8 mouse cellular contexts compared by ENCODE assay signal in genomic region chr8:9934891-9935565, GRCm38 (mm10). TPM values are rescaled to one million over a fixed set of nuclear protein-coding genes. Genes with fewer than 3 reads are reported as not detected.
DNase-seq lines count a peak whose midpoint lies in the region; ATAC-seq and TF ChIP-seq lines count a peak whose summit lies in the region.

No protein-coding gene starts in this region.

- ATAC-seq in hindbrain, embryonic 14.5 days (ENCODE audit: low FRiP score): peak; percentile 46; the same call in 1 of the 2 replicates
- ATAC-seq in erythroid progenitor cell, adult 5-6 weeks (replicated peaks; ENCODE audit: low FRiP score, poor library complexity, severe bottlenecking): no peak

- TF ChIP-seq POLR2A in CH12.LX (IDR thresholded peaks at IDR 0.05; ENCODE audit: low read depth, low read length): no peak

- H3K4me3 ChIP-seq in CH12.LX (replicated peaks in 1 of 3; ENCODE audit: low read depth in 2 of 3, low read length in 2 of 3, poor library complexity in 1 of 3): no peak overlapping the region
- no peak overlapping the region for H3K4me3 ChIP-seq in hindbrain, embryonic 14.5 days (replicated peaks; ENCODE audit: low read length)

- H3K4me1 ChIP-seq in CH12.LX (ENCODE audit: control insufficient read depth in 1 of 2, insufficient read depth in 2 of 2): no peaks in the 10 kb centered on the region
- H3K4me1 ChIP-seq in hindbrain, embryonic 14.5 days (replicated peaks; ENCODE audit: control insufficient read depth, insufficient read depth, low read length): no peaks in the 10 kb centered on the region

- 37% methylated on average over 10 of the region's 10 CpGs for WGBS in hindbrain, embryonic 14.5 days

- H3K9ac ChIP-seq in CH12.LX (ENCODE audit: insufficient read depth, low read depth): no peak overlapping the region
- no peak overlapping the region for H3K9ac ChIP-seq in hindbrain, embryonic 14.5 days

- DNase-seq in CH12.LX (ENCODE audit: extremely low read depth): peak; percentile 58
- peak; percentile 26 for DNase-seq in adrenal gland, adult 2 months
- peak; percentile 61 for DNase-seq in embryo, embryonic 9.5 days (ENCODE audit: extremely low spot score)
- DNase-seq in hindbrain, embryonic 14.5 days (ENCODE audit: low spot score): peak; percentile 72
- peak; percentile 16 for DNase-seq in left cerebral cortex, adult 11 months (ENCODE audit: low spot score)
- DNase-seq in lung, postnatal 36 days: peak; percentile 85
- peak; percentile 23 for DNase-seq in right cerebral cortex, postnatal 14 days

- H3K27me3 ChIP-seq in CH12.LX (replicated peaks): no peaks in the 10 kb centered on the region
- no peaks in the 10 kb centered on the region for H3K27me3 ChIP-seq in hindbrain, embryonic 14.5 days (ENCODE audit: control insufficient read depth, insufficient read depth, low read length)

- dilution Hi-C loops in CH12.LX (cut with MboI; ENCODE audit: extremely low pct_ligation_motif_present, extremely low pct_unique_long_range_greater_than_20kb, low sequenced_read_pairs): no loop called here

- H3K27ac ChIP-seq in CH12.LX (ENCODE audit: insufficient read depth, low read depth): no peak overlapping the region
- no peak overlapping the region for H3K27ac ChIP-seq in hindbrain, embryonic 14.5 days

- no peak overlapping the region for H3K4me2 ChIP-seq in CH12.LX (ENCODE audit: insufficient read depth, low read depth, poor library complexity, severe bottlenecking)
- no peak overlapping the region for H3K4me2 ChIP-seq in hindbrain, embryonic 14.5 days (replicated peaks)

- TF ChIP-seq EP300 in CH12.LX (IDR thresholded peaks at IDR 0.05; ENCODE audit: low read length): no peak

- TF ChIP-seq CTCF in CH12.LX (conservative IDR thresholded peaks at IDR 0.05 in 1 of 2, IDR thresholded peaks at IDR 0.05 in 1 of 2; ENCODE audit: low read depth in 2 of 2, low read length in 2 of 2): peak; percentile 74 to 97

- in situ Hi-C loops in CH12.LX (cut with MboI; ENCODE audit: low pct_ligation_motif_present, low pct_unique_long_range_greater_than_20kb, low sequenced_read_pairs): loop anchor here (25.0 kb wide), 1 partner anchor 698 kb away; no protein-coding TSS in a partner anchor

- H3K9me3 ChIP-seq in CH12.LX (replicated peaks; ENCODE audit: low read length): no peaks in the 10 kb centered on the region
- no peaks in the 10 kb centered on the region for H3K9me3 ChIP-seq in hindbrain, embryonic 14.5 days (ENCODE audit: control insufficient read depth, low read length)

- H3K79me2 ChIP-seq in CH12.LX (replicated peaks; ENCODE audit: control insufficient read depth, extremely low read depth, insufficient read depth, poor library complexity, severe bottlenecking): no peaks in the 10 kb centered on the region

- TF ChIP-seq RAD21 in CH12.LX (IDR thresholded peaks at IDR 0.05; ENCODE audit: low read depth, low read length): peak; percentile 67

- H3K36me3 ChIP-seq in CH12.LX (replicated peaks in 1 of 2; ENCODE audit: control insufficient read depth in 1 of 2, insufficient read depth in 1 of 2, low read length in 1 of 2): no peaks in the 10 kb centered on the region
- H3K36me3 ChIP-seq in hindbrain, embryonic 14.5 days (replicated peaks; ENCODE audit: control insufficient read depth, insufficient read depth): no peaks in the 10 kb centered on the region

TF ChIP-seq in CH12.LX, 34 proteins besides CTCF, POLR2A, EP300 and RAD21:
- TF ChIP-seq BHLHE40 (IDR thresholded peaks at IDR 0.05; ENCODE audit: low read depth, low read length) (no peak), SMC3 (IDR thresholded peaks at IDR 0.05; ENCODE audit: low read depth, low read length) (peak; percentile 70)

RNA-seq across cellular contexts. Expression of gene Lig4, which starts 42.5 kb away (rescaled TPM):
- total RNA-seq in CH12.LX (2012; rRNA removed) (1.7 and 2.5 TPM in 2 replicates), CH12.LX (2014; rRNA removed) (3.1 and 3.2 TPM in 2 replicates)
- 7.1 and 7.9 TPM in 2 replicates for polyA plus RNA-seq in CH12.LX (2012; ENCODE audit: insufficient read length, low read depth)
- 1 to 10 TPM; 8.1 to 8.2 TPM for total RNA-seq in adrenal gland, adult 2 months (2021)
- polyA plus RNA-seq in adrenal gland, adult 2 months (2012; rRNA removed): 1.3 and 1.5 TPM in 2 replicates
- 11.6 and 14.9 TPM in 2 replicates for polyA plus RNA-seq in hindbrain, embryonic 14.5 days (2014; fragmentation: Nextera tagmentation; extraction: Ambion mirVana)
- total RNA-seq in erythroid progenitor cell, adult 5-6 weeks (2015; ENCODE audit: low replicate concordance): 1.1 and 3.4 TPM in 2 replicates
- total RNA-seq in erythroid progenitor cell, adult 5-6 weeks (2017; ENCODE audit: low replicate concordance): 2.2 and 2.3 TPM in 2 replicates

RNA-seq across cellular contexts. Expression of gene Abhd13, which starts 42.5 kb away (rescaled TPM):
- 8.6 and 10.4 TPM in 2 replicates for total RNA-seq in CH12.LX (2012; rRNA removed)
- total RNA-seq in CH12.LX (2014; rRNA removed): 20.3 and 23.6 TPM in 2 replicates
- 11.3 and 13.0 TPM in 2 replicates for polyA plus RNA-seq in CH12.LX (2012; ENCODE audit: insufficient read length, low read depth)
- 10 to 100 TPM; 18.9 to 22.6 TPM for total RNA-seq in adrenal gland, adult 2 months (2021)
- 2.1 and 2.7 TPM in 2 replicates for polyA plus RNA-seq in adrenal gland, adult 2 months (2012; rRNA removed)
- polyA plus RNA-seq in hindbrain, embryonic 14.5 days (2014; fragmentation: Nextera tagmentation; extraction: Ambion mirVana): 19.8 and 21.4 TPM in 2 replicates
- 3.4 and 4.7 TPM in 2 replicates for total RNA-seq in erythroid progenitor cell, adult 5-6 weeks (2015; ENCODE audit: low replicate concordance)
- total RNA-seq in erythroid progenitor cell, adult 5-6 weeks (2017; ENCODE audit: low replicate concordance): 6.4 and 9.0 TPM in 2 replicates

Comparison
In these comparisons a context has a peak if more than half of its experiments do, and no peak if none do; other contexts are left out.
1. DNase-seq: peak in every context shown above with its lines; median percentile 85 in lung, postnatal 36 days; 72 in hindbrain, embryonic 14.5 days; 61 in embryo, embryonic 9.5 days; 58 in CH12.LX; 26 in adrenal gland, adult 2 months; 23 in right cerebral cortex, postnatal 14 days; 16 in left cerebral cortex, adult 11 months.